Mouse (Mus musculus) thymus, adult 2 months (tissue): ENCODE measurements around the gene Lrrc66.

Experiments
- CTCF ChIP-seq: fragments of 200-500 bp; IDR thresholded peaks from 2 replicates; pipeline ENCODE4 v1.5.1; 2012; ENCODE audit warnings: mild to moderate bottlenecking, control low read depth, low read length, moderate library complexity, borderline replicate concordance; ENCODE audit not compliant: control insufficient read depth, poor library complexity, insufficient read depth; ENCODE audit errors: extremely low read depth
- POLR2A ChIP-seq: fragments of 200-500 bp; IDR thresholded peaks from 2 replicates; pipeline ENCODE4 v1.6.1; 2012; ENCODE audit warnings: mild to moderate bottlenecking, low read length, control low read depth, moderate library complexity; ENCODE audit not compliant: control insufficient read depth, poor library complexity, insufficient read depth; ENCODE audit errors: extremely low read depth

DNA sequence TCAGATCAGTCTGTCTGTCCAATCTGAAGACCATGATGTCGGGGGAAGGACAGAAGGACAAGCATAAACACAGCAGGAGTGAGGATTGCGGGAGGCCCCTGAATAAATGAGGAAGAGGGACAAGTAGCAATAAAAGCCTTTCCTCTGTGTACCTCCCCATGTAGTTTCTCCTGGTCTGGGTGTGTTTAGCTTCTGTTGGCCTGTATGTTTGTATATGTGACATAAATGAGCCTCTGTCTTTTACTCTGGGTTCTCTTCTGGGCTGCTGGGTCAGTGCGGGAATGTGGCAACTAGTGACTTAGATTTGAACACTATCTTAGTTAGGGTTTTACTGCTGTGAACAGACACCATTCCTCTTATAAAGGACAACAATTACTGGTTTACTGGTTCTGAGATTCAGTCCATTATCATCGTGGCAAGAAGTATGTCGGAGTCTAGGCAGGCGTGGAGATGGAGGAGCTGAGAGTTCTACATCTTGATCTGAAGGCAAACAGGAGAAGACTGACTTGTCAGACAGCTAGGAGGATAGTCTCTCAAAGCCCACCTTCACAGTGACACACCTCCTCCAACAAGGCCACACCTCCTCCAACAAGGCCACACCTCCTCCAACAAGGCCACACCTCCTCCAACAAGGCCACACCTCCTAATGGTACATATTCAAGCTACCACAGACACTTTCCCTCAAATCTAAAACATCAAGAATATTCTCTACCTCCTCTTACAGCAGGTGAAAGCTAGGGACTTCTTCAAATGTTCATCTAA is 60.8 kb downstream of the Lrrc66 start:
- TF ChIP-seq POLR2A (no peak), CTCF (no peak)
